In the genomic region with DNA sequence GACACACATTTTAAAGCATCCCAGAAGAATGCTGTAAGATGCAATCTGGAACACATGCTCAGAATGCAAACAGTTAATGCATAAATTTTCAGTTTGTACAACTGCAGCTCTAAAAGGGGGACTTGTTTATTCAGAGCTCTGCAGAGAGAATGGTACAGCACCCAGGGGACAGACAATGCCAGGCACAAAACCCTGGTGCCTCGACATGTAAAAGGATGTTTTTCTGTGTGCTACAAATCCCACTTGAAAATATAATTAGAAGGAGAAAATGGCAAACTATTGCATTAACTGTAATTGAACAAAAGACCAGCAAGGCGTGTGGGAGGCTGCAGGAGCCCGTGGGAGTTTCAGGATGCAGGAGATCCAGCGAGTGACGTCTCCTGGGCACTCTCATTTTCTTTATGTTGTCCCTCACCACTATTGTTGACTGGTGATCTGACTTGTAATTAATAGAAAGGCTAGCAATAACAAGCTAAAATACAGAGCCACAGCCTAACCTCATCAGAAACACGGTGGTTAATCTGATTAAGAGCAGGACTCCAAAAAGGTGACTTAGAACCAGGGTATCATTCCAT, we compare ENCODE assay signal across 13 mouse cellular contexts. TPM values are rescaled to one million over a fixed set of nuclear protein-coding genes. Genes with fewer than 3 reads are reported as not detected.
DNase-seq lines count a peak whose midpoint lies in the region; ATAC-seq and TF ChIP-seq lines count a peak whose summit lies in the region.
"Had no signal": no experiment of that assay in that cellular context is flagged by ENCODE, and none has a peak within 500 bp of the region (broad histone marks: within the 10 kb centered on the region; RNA-seq: fewer than 3 reads in every experiment).

No protein-coding gene starts in this region.

- H3K27me3 ChIP-seq in heart, embryonic 10.5 days (ENCODE audit: insufficient read depth, poor library complexity, severe bottlenecking) = no peaks in the 10 kb centered on the region
- H3K27me3 ChIP-seq in embryonic facial prominence, embryonic 15.5 days = no peaks in the 10 kb centered on the region
- no peaks in the 10 kb centered on the region for H3K27me3 ChIP-seq in hindbrain, embryonic 12.5 days
- H3K27me3 ChIP-seq in midbrain, embryonic 16.5 days (ENCODE audit: control insufficient read depth, insufficient read depth, low read depth, low read length) = no peaks in the 10 kb centered on the region
- H3K27me3 ChIP-seq in thymus, adult 2 months (ENCODE audit: control insufficient read depth, insufficient read depth, low read length) = no peaks in the 10 kb centered on the region
- H3K27me3 ChIP-seq: liver, embryonic 15.5 days had no signal

- H3K27ac ChIP-seq in heart, embryonic 10.5 days = no peak overlapping the region
- 0 out of 2 replicates have a peak overlapping the region, but pooled peaks have one; percentile 22 for H3K27ac ChIP-seq in embryonic facial prominence, embryonic 15.5 days (replicated peaks)
- peak overlapping the region; percentile 73 for H3K27ac ChIP-seq in hindbrain, embryonic 12.5 days
- peak overlapping the region; percentile 56 for H3K27ac ChIP-seq in midbrain, embryonic 16.5 days (ENCODE audit: low read length)
- no peak overlapping the region for H3K27ac ChIP-seq in thymus, adult 2 months (ENCODE audit: control insufficient read depth, insufficient read depth, low read length)
- H3K27ac ChIP-seq: liver, embryonic 15.5 days had no signal

- WGBS in heart, embryonic 10.5 days = 66% methylated on average over 6 of the region's 6 CpGs
- WGBS in embryonic facial prominence, embryonic 15.5 days = 42% methylated on average over 6 of the region's 6 CpGs
- WGBS in hindbrain, embryonic 12.5 days = 29% methylated on average over 6 of the region's 6 CpGs
- 7% methylated on average over 6 of the region's 6 CpGs for WGBS in midbrain, embryonic 16.5 days
- WGBS in thymus, adult 2 months = 95% methylated on average over 6 of the region's 6 CpGs

- 0 out of 2 replicates have a peak, but pooled peaks have one; percentile 19 for ATAC-seq in embryonic facial prominence, embryonic 15.5 days (ENCODE audit: insufficient number of reproducible peaks, low FRiP score, low TSS enrichment, low read depth)
- ATAC-seq in hindbrain, embryonic 12.5 days (ENCODE audit: low FRiP score) = peak; percentile 55; the same call in 1 of the 2 replicates
- peak; percentile 26; the same call in 1 of the 2 replicates for ATAC-seq in midbrain, embryonic 16.5 days

- TF ChIP-seq CTCF in thymus, adult 2 months (IDR thresholded peaks at IDR 0.05; ENCODE audit: borderline replicate concordance, control insufficient read depth, extremely low read depth, insufficient read depth, low read length, poor library complexity) = no peak

- DNase-seq in heart, embryonic 10.5 days (ENCODE audit: low spot score) = peak; percentile 39
- no peak for DNase-seq in heart, postnatal 4 days
- no peak for DNase-seq in left cerebral cortex, postnatal 4 days
- DNase-seq in embryo, embryonic 9.5 days (ENCODE audit: extremely low spot score) = no peak
- no peak for DNase-seq in thymus, adult 2 months
- DNase-seq: adrenal gland, postnatal 36 days; cerebellum, adult 18-20 months; kidney, adult 18-20 months; thymus, adult 18-20 months had no signal

- no peaks in the 10 kb centered on the region for H3K9me3 ChIP-seq in heart, embryonic 10.5 days
- 0 out of 2 replicates have a peak, but pooled peaks cover 3% of the 10 kb centered on the region for H3K9me3 ChIP-seq in embryonic facial prominence, embryonic 15.5 days (replicated peaks)
- H3K9me3 ChIP-seq in hindbrain, embryonic 12.5 days (replicated peaks) = no peaks in the 10 kb centered on the region
- H3K9me3 ChIP-seq in midbrain, embryonic 16.5 days (replicated peaks; ENCODE audit: control insufficient read depth, low read length, poor library complexity, severe bottlenecking) = no peaks in the 10 kb centered on the region
- H3K9me3 ChIP-seq: liver, embryonic 15.5 days had no signal

- no peak overlapping the region for H3K9ac ChIP-seq in embryonic facial prominence, embryonic 15.5 days
- H3K9ac ChIP-seq in hindbrain, embryonic 12.5 days = 0 out of 2 replicates have a peak overlapping the region, but pooled peaks have one; percentile 35
- peak overlapping the region; percentile 16; the same call in 1 of the 2 replicates for H3K9ac ChIP-seq in midbrain, embryonic 16.5 days (ENCODE audit: low read depth, low read length)
- H3K9ac ChIP-seq: liver, embryonic 15.5 days had no signal

- H3K36me3 ChIP-seq in heart, embryonic 10.5 days = peaks cover 88% of the 10 kb centered on the region
- H3K36me3 ChIP-seq in embryonic facial prominence, embryonic 15.5 days = peaks cover 18% of the 10 kb centered on the region
- H3K36me3 ChIP-seq in hindbrain, embryonic 12.5 days = peaks cover 43% of the 10 kb centered on the region
- H3K36me3 ChIP-seq in midbrain, embryonic 16.5 days (ENCODE audit: control insufficient read depth, insufficient read depth, low read length) = no peaks in the 10 kb centered on the region
- no peaks in the 10 kb centered on the region for H3K36me3 ChIP-seq in thymus, adult 2 months (ENCODE audit: control insufficient read depth, insufficient read depth, low read length)

- H3K4me3 ChIP-seq in heart, embryonic 10.5 days = no peak overlapping the region
- H3K4me3 ChIP-seq in embryonic facial prominence, embryonic 15.5 days (replicated peaks) = no peak overlapping the region
- no peak overlapping the region for H3K4me3 ChIP-seq in hindbrain, embryonic 12.5 days
- no peak overlapping the region for H3K4me3 ChIP-seq in midbrain, embryonic 16.5 days (ENCODE audit: low read depth, low read length)
- H3K4me3 ChIP-seq in thymus, adult 2 months (ENCODE audit: control insufficient read depth, insufficient read depth, low read length) = no peak overlapping the region
- H3K4me3 ChIP-seq: liver, embryonic 15.5 days had no signal

- H3K4me1 ChIP-seq in heart, embryonic 10.5 days = peaks cover 19% of the 10 kb centered on the region; the same call in 1 of the 2 replicates
- H3K4me1 ChIP-seq in embryonic facial prominence, embryonic 15.5 days = peaks cover 11% of the 10 kb centered on the region; the same call in 1 of the 2 replicates
- peaks cover 45% of the 10 kb centered on the region for H3K4me1 ChIP-seq in hindbrain, embryonic 12.5 days
- peaks cover 15% of the 10 kb centered on the region for H3K4me1 ChIP-seq in midbrain, embryonic 16.5 days (ENCODE audit: control insufficient read depth, insufficient read depth, low read length)
- H3K4me1 ChIP-seq in thymus, adult 2 months (replicated peaks; ENCODE audit: control insufficient read depth, insufficient read depth, low read length) = no peaks in the 10 kb centered on the region
- H3K4me1 ChIP-seq: liver, embryonic 15.5 days had no signal

- intact Hi-C loops in left cerebral cortex, postnatal 4 days (cut with DNase I) = no loop called here

- TF ChIP-seq POLR2A in thymus, adult 2 months (IDR thresholded peaks at IDR 0.05; ENCODE audit: control insufficient read depth, extremely low read depth, insufficient read depth, low read length, poor library complexity) = no peak

- H3K4me2 ChIP-seq in embryonic facial prominence, embryonic 15.5 days (replicated peaks) = no peak overlapping the region
- H3K4me2 ChIP-seq in hindbrain, embryonic 12.5 days (replicated peaks) = peak overlapping the region; percentile 8; the same call in 1 of the 2 replicates
- H3K4me2 ChIP-seq in midbrain, embryonic 16.5 days (ENCODE audit: low read length) = peak overlapping the region; percentile 27
- H3K4me2 ChIP-seq: liver, embryonic 15.5 days had no signal

RNA-seq across cellular contexts. Expression of a gene that starts 29.0 kb away (rescaled TPM):
- 111 and 139 TPM in 2 replicates for polyA plus RNA-seq in heart, embryonic 10.5 days (2016; fragmentation: Nextera tagmentation; extraction: Ambion mirVana)
- total RNA-seq in heart, postnatal 4 days (2021) = 10 to 100 TPM; 37.8 to 41.6 TPM
- 48.3 and 52.1 TPM in 2 replicates for polyA plus RNA-seq in embryonic facial prominence, embryonic 15.5 days (2015; fragmentation: Nextera tagmentation; extraction: Ambion mirVana)
- polyA plus RNA-seq in hindbrain, embryonic 12.5 days (2016; fragmentation: Nextera tagmentation; extraction: Ambion mirVana) = 173 and 204 TPM in 2 replicates
- 34.6 and 35.5 TPM in 2 replicates for polyA plus RNA-seq in midbrain, embryonic 16.5 days (2015; fragmentation: Nextera tagmentation; extraction: Ambion mirVana)
- total RNA-seq in left cerebral cortex, postnatal 4 days (2021) = 1 to 10 TPM; 9.1 to 9.7 TPM
- 4.6 and 6.6 TPM in 2 replicates for polyA plus RNA-seq in thymus, adult 2 months (2012; rRNA removed)

Comparison
In these comparisons a context has a peak if more than half of its experiments do, and no peak if none do; other contexts are left out.
1. H3K27ac ChIP-seq: peak in embryonic facial prominence, embryonic 15.5 days (single experiment), hindbrain, embryonic 12.5 days (single experiment) and midbrain, embryonic 16.5 days (single experiment); none in heart, embryonic 10.5 days (single experiment) and thymus, adult 2 months (single experiment).
2. Peak in every context shown above with its lines, with median percentiles within 50 percentile points of each other: ATAC-seq.